Comparison of ENCODE assay signal across 27 mouse cellular contexts in the genomic region with DNA sequence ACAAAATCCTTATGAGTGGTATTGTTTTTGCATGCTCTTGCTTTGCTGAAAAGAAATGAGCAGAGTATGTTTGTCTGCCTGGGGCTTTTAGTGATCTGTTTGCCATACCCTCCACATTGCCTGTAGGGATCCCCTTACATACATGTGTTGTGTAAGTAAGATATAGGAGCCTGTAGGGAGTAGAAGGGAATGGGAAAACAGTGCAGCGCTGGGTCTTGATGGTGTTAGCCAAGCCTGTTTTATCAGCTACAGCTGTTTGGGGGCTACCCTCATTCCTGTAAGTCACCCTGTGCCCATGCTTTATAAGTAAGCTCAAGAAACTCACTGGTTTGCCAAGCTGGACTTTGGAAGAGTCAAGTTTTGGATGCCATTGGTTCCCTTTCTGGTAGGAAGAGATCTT.
DNase-seq lines count a peak whose midpoint lies in the region; ATAC-seq and TF ChIP-seq lines count a peak whose summit lies in the region.
"Had no signal": no experiment of that assay in that cellular context is flagged by ENCODE, and none has a peak within 500 bp of the region (broad histone marks: within the 10 kb centered on the region; RNA-seq: fewer than 3 reads in every experiment).

No protein-coding gene starts in this region.

- no peak overlapping the region for H3ac ChIP-seq in myocyte (ENCODE audit: control insufficient read depth, insufficient read length)

- H3K4me2 ChIP-seq in limb, embryonic 13.5 days (replicated peaks), result no peak overlapping the region
- H3K4me2 ChIP-seq in myocyte (ENCODE audit: low read depth), result peak overlapping the region; percentile 31
- H3K4me2 ChIP-seq: embryonic facial prominence, embryonic 13.5 days; embryonic facial prominence, embryonic 15.5 days; forebrain, embryonic 12.5 days had no signal

- peaks cover 13% of the 10 kb centered on the region for H3K4me1 ChIP-seq in limb, embryonic 13.5 days
- H3K4me1 ChIP-seq: forebrain, embryonic 10.5 days; forebrain, embryonic 12.5 days had no signal

- H3K36me3 ChIP-seq in limb, embryonic 13.5 days, result peaks cover 8% of the 10 kb centered on the region; the same call in 1 of the 2 replicates
- H3K36me3 ChIP-seq in myocyte (ENCODE audit: control insufficient read depth, insufficient read depth), result peaks cover 9% of the 10 kb centered on the region
- H3K36me3 ChIP-seq: embryonic facial prominence, embryonic 15.5 days had no signal

- peaks cover 6% of the 10 kb centered on the region; the same call in 1 of the 2 replicates for H3K9me3 ChIP-seq in limb, embryonic 13.5 days
- H3K9me3 ChIP-seq: embryonic facial prominence, embryonic 15.5 days; forebrain, embryonic 12.5 days; G1E had no signal

- intact Hi-C loops in gastrocnemius, adult 2 months (cut with DNase I), result no loop called here

- H3K79me2 ChIP-seq in myocyte (ENCODE audit: control insufficient read depth, insufficient read depth), result peaks cover 100% of the 10 kb centered on the region

- H3K27ac ChIP-seq in gastrocnemius, adult 2 months, result peak overlapping the region; percentile 29; the same call in 1 of the 2 replicates
- 0 out of 2 replicates have a peak overlapping the region, but pooled peaks have one; percentile 33 for H3K27ac ChIP-seq in limb, embryonic 13.5 days
- H3K27ac ChIP-seq: embryonic facial prominence, embryonic 13.5 days; forebrain, embryonic 10.5 days; forebrain, embryonic 12.5 days had no signal

- ATAC-seq in limb, embryonic 13.5 days (ENCODE audit: low FRiP score, low read depth), result peak; percentile 67; the same call in 1 of the 2 replicates
- ATAC-seq: activated CD4-positive, CD25-positive, alpha-beta regulatory T cell, adult 4 months; CD4-positive, CD25-positive, alpha-beta regulatory T cell, adult 4 months; forebrain, embryonic 14.5 days; forebrain, embryonic 16.5 days; Patski had no signal

- no peak for TF ChIP-seq CTCF in gastrocnemius, adult 2 months (IDR thresholded peaks at IDR 0.05)

- no peak overlapping the region for H3K4me3 ChIP-seq in gastrocnemius, adult 2 months
- H3K4me3 ChIP-seq in limb, embryonic 13.5 days, result no peak overlapping the region
- no peak overlapping the region for H3K4me3 ChIP-seq in myocyte
- H3K4me3 ChIP-seq: embryonic facial prominence, embryonic 13.5 days; embryonic facial prominence, embryonic 15.5 days; erythroblast, embryonic 14.5 days; forebrain, embryonic 10.5 days; forebrain, embryonic 12.5 days had no signal

- no peak for DNase-seq in gastrocnemius, adult 2 months
- DNase-seq in gastrocnemius, adult 8-10 months (ENCODE audit: low spot score in 2 of 2), result no peak
- DNase-seq in cerebellum, postnatal 25 days, result no peak
- DNase-seq: adrenal gland, adult 8-10 months; adrenal gland, postnatal 14 days; adrenal gland, postnatal 36 days; B cell, adult 2 months; cerebellum, adult 11-12 months; cerebellum, adult 2 months; cerebellum, adult 9-10 months; cerebellum, postnatal 10 days; cerebellum, postnatal 36 days; embryo, embryonic 11 days had no signal

- TF ChIP-seq POLR2A in myocyte (IDR thresholded peaks at IDR 0.05; ENCODE audit: insufficient read length, low read depth), result no peak

- 44% methylated on average over 1 of the region's 1 CpGs for WGBS in limb, embryonic 13.5 days

- H3K27me3 ChIP-seq in limb, embryonic 13.5 days, result no peaks in the 10 kb centered on the region
- H3K27me3 ChIP-seq in myocyte (ENCODE audit: control insufficient read depth, insufficient read depth, insufficient read length), result no peaks in the 10 kb centered on the region
- H3K27me3 ChIP-seq: CH12.LX; embryonic facial prominence, embryonic 13.5 days; embryonic facial prominence, embryonic 15.5 days; forebrain, embryonic 12.5 days; Patski had no signal

- no peak overlapping the region for H3K9ac ChIP-seq in limb, embryonic 13.5 days
- H3K9ac ChIP-seq: embryonic facial prominence, embryonic 13.5 days; embryonic facial prominence, embryonic 15.5 days; forebrain, embryonic 12.5 days had no signal

TF ChIP-seq in myocyte, 11 proteins besides CTCF, POLR2A, EP300 and RAD21:
- TF ChIP-seq MYOG (IDR thresholded peaks at IDR 0.05; ENCODE audit: control insufficient read depth in 1 of 3, insufficient read depth in 1 of 3, insufficient read length in 2 of 3, low read depth in 2 of 3) (peak in 1 of 3 experiments; percentile 18), MYOD1 (IDR thresholded peaks at IDR 0.05; ENCODE audit: control insufficient read depth in 1 of 3, insufficient read length in 2 of 3, low read depth in 2 of 3) (peak in 2 of 3 experiments; percentile 16 to 44), REST (IDR thresholded peaks at IDR 0.05; ENCODE audit: insufficient read depth, insufficient read length) (no peak)
